Mouse (Mus musculus) ovary, postnatal 14 days (tissue): ENCODE data around the gene B4galt3.
A peak's percentile ranks its signal among the peaks of the same experiment; 100 is the strongest.

ENCODE experiments used
- DNase-seq: peaks from one replicate; pipeline ENCODE4 v3.0.0; 2022; ENCODE audit warnings: low spot score

Gene B4galt3

GRCm38 (mm10) chr1:171269848-171270572 is at the start of gene B4galt3:
Gene B4galt3, plus strand, starts transcription at chr1:171270328.
- peak; percentile 97 for DNase-seq

- DNase-seq = peak; percentile 80
Observed at GRCm38 (mm10) chr1:171220871-171221270, 49.3 kb upstream of the B4galt3 start.

DNA sequence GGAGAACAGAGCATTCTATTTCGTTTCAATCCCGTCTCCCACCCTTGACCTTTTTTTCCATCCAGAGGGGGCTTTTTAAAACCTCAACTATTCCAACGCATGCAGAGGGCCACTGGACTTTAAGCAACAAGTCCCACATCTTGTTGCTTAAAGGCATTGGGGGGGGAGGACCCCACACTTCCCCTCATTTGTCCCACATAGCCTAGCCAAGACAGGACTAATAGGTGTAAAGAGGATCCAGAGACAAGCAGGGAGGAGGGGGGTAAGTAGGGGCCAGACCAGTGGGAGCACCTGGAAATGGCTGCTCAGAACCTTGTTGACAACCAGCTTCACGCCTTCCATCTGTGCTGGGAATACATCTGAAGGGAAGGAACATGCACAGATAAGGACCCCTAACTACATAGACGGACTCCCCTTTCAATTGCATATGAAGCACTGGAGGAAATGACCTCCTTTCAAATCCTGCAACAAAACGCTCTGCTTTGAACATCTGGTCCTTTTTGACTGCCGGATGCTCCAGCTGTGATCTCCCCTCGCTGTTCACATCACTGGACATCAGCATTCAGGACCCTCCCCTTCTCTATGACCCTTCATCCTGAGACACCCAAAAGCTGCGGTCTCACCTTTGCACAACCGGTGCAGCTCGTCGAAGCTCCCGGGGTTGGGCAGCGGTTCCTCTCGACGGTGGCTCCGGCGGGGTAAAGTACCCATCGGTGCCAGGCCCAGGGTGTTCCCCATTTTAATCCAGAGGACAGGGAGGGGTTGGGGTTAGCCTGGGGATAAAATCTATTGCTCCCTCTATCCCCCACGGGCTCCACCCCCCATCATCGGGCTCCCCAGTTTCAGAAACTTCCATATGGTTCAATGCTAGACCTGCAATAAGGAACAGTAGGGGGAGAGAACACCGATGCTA is 48.6 kb upstream of the B4galt3 start:
- DNase-seq = no peak

- peak; percentile 76 for DNase-seq
Observed at GRCm38 (mm10) chr1:171222238-171223155, 47.6 kb upstream of the B4galt3 start, which contains the start of gene Tomm40l. Gene Tomm40l, minus strand, starts transcription at chr1:171222514.

- DNase-seq = no peak
Observed at GRCm38 (mm10) chr1:171223168-171223567, 47.0 kb upstream of the B4galt3 start.

GRCm38 (mm10) chr1:171223796-171224195 is 46.3 kb upstream of the B4galt3 start:
- no peak for DNase-seq

DNA sequence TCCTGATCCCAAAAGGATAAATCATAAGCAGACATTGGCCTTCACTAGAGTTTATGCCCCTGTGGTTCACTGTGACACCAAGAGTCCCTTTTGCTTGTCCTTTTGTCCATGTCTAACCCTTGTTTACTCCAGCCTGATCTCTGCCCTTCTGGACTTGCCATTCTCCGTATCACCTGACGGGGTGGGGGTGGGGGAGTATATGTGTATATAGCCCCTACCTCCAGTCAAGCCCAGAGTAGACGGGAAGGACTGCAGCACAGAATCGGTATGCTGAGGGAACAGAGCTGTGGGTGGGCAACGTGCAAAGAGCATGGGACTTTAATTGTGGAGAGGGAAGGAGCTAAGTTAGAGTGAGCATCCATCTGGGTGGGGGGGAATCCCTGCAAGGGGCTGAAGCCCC is 45.3 kb upstream of the B4galt3 start, which contains the start of gene Apoa2:
Apoa2 (plus strand) TSS at position 198 of the 400 bp plus-strand sequence.
- DNase-seq = no peak

DNA sequence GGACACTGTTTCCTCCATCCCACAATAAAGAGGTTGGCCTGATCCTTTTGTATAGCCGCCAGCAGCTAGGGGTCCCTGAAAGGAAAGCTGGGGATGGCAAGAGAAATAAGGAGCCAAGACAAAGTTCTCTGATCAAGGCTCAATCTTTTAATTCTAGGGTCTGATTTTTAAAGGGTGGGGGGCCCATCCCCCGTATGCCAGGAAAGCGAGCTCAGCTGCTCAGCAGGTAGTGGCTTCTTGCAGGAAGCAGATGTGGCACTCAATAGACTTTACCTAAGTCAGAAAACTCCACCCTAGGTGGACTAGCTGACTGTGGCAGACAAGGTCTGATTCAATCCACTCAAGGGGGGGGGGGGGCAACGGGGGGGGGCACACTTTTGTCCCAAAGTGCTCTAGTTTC is 43.3 kb upstream of the B4galt3 start:
- no peak for DNase-seq

DNA sequence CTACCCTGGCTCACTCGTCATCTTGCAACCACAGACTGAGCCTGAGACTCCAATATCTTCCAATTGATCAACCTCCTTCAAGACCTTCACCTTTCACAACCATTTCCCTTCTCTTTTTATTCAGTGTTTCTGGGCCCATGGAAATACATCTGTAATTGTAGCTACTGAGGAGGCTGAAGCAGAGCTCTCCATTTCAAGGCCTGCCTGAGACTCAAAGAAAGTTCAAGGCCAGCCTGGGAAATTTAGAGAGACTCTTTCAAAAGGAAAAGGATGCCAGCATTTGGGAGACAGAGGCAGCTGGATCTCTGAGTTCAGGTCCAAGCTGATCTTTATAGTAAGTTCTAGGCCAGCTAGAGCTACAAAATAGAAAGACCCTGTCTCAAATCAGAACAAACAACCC is 42.2 kb upstream of the B4galt3 start:
- DNase-seq = no peak

GRCm38 (mm10) chr1:171229750-171230149 is 40.4 kb upstream of the B4galt3 start:
- DNase-seq = no peak

DNA sequence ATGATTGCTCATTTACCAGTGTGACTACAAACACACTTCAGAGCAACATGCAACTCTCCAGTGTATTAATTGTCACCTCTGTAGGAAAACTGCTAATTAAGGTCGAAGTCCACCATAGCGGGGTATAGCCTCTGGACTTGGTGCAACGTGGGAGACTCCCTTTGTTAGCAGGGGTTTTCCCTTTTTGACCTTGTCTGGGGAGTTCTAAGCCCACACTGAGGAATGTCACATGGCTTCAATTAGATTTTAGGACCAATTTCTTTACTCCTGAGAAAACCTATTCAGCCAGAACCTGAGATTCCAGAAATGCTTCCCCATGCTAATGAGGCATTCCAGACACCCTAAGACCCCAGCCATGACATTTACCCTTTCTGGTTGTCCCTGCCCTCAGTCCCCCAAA is 39.9 kb upstream of the B4galt3 start:
- no peak for DNase-seq

DNA sequence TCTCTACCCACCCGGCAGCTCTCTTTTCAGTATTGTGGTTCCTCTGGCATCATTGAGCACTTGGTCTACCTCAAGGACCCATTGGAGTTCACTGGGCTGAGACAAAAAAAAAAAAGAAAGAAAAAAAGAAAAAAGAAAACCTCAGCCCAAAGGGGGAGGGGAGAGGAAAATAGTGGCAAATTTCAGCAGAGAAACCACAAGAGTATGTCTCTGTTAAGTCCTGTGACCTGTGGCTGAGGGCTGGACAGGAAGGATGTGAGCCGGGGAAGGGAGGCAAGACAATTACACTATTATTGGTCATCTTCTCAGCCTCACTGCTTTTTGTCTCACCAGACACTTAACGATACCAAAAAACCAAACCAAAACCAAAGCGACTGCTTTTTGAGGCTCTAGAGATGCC is 38.3 kb upstream of the B4galt3 start:
- no peak for DNase-seq

GRCm38 (mm10) chr1:171232348-171232747 is 37.8 kb upstream of the B4galt3 start:
- no peak for DNase-seq

- DNase-seq = no peak
Observed at GRCm38 (mm10) chr1:171232800-171233730, 37.1 kb upstream of the B4galt3 start.

- no peak for DNase-seq
Observed at GRCm38 (mm10) chr1:171234126-171234525, 36.0 kb upstream of the B4galt3 start, which contains the start of gene Fcer1g. Gene Fcer1g, minus strand, starts transcription at chr1:171234365.

- no peak for DNase-seq
Observed at GRCm38 (mm10) chr1:171234538-171234937, 35.6 kb upstream of the B4galt3 start.

- no peak for DNase-seq
Observed at GRCm38 (mm10) chr1:171235791-171236190, 34.3 kb upstream of the B4galt3 start.

- DNase-seq = no peak
Observed at GRCm38 (mm10) chr1:171237438-171237837, 32.7 kb upstream of the B4galt3 start.

DNA sequence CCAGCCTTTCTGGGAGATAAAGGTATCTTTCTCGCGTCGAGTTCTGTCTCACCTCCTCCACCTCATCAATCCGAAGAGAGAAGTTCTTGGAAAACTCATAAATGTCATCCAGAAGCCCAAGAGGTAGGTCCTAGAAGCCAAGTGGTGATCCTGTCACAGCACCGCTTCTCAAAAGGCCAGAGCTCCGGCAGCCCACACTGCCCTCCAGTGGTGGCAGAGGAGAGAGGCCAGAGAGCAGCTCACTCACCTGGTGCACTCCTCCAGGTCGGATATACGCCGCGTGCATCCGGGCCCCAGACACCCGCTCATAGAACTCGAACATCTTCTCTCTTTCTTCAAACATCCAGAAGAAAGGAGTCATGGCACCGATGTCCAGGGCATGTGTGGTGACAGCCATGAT is 31.7 kb upstream of the B4galt3 start:
- DNase-seq = no peak

GRCm38 (mm10) chr1:171239992-171240744 is 30.0 kb upstream of the B4galt3 start:
- DNase-seq = no peak
